Mouse (Mus musculus): Measurements from ENCODE around the gene Calhm4. TPM values are rescaled to one million over a fixed set of nuclear protein-coding genes. Genes with fewer than 3 reads are reported as not detected.
A peak's percentile ranks its signal among the peaks of the same experiment; 100 is the strongest.

Gene Calhm4
- polyA plus RNA-seq, 1 experiment from 2014 or later = not detected

GRCm38 (mm10) chr10:34069606-34070005, 25.5 kb upstream of the Calhm4 start:
- H3K9ac ChIP-seq (ENCODE audit: low read depth, low read length) = no peak overlapping the region
- no peaks in the 10 kb centered on the region for H3K9me3 ChIP-seq (ENCODE audit: control insufficient read depth, low read length)
- no peaks in the 10 kb centered on the region for H3K36me3 ChIP-seq (ENCODE audit: control insufficient read depth, insufficient read depth, low read length)
- no peaks in the 10 kb centered on the region for H3K4me1 ChIP-seq (replicated peaks; ENCODE audit: control insufficient read depth, insufficient read depth, low read length)
- H3K4me2 ChIP-seq (replicated peaks; ENCODE audit: low read depth, low read length) = no peak overlapping the region
- DNase-seq (ENCODE audit: low spot score) (no peak), ATAC-seq (ENCODE audit: low FRiP score) (no peak)
- no peaks in the 10 kb centered on the region for H3K27me3 ChIP-seq (ENCODE audit: control insufficient read depth, insufficient read depth, low read length)
- no peak overlapping the region for H3K27ac ChIP-seq (ENCODE audit: low read depth, low read length)
- no peak overlapping the region for H3K4me3 ChIP-seq (ENCODE audit: low read depth, low read length)
- 65% methylated on average over 1 of the region's 1 CpGs for WGBS

- no peaks in the 10 kb centered on the region for H3K36me3 ChIP-seq (ENCODE audit: control insufficient read depth, insufficient read depth, low read length)
- ATAC-seq (ENCODE audit: low FRiP score) (no peak), DNase-seq (ENCODE audit: low spot score) (no peak)
- WGBS = 46% methylated on average over 3 of the region's 3 CpGs
- no peak overlapping the region for H3K4me2 ChIP-seq (replicated peaks; ENCODE audit: low read depth, low read length)
- H3K27me3 ChIP-seq (ENCODE audit: control insufficient read depth, insufficient read depth, low read length) = no peaks in the 10 kb centered on the region
- H3K27ac ChIP-seq (ENCODE audit: low read depth, low read length) = no peak overlapping the region
- no peak overlapping the region for H3K9ac ChIP-seq (ENCODE audit: low read depth, low read length)
- H3K9me3 ChIP-seq (ENCODE audit: control insufficient read depth, low read length) = no peaks in the 10 kb centered on the region
- no peak overlapping the region for H3K4me3 ChIP-seq (ENCODE audit: low read depth, low read length)
- no peaks in the 10 kb centered on the region for H3K4me1 ChIP-seq (replicated peaks; ENCODE audit: control insufficient read depth, insufficient read depth, low read length)
Observed at GRCm38 (mm10) chr10:34066591-34066990, 22.5 kb upstream of the Calhm4 start.

GRCm38 (mm10) chr10:34053987-34054386, 9.9 kb upstream of the Calhm4 start:
- WGBS = 85% methylated on average over 2 of the region's 2 CpGs

GRCm38 (mm10) chr10:34037401-34037800, 6.7 kb downstream of the Calhm4 start, which contains the start of gene Trappc3l:
Gene Trappc3l, plus strand, starts transcription at chr10:34037597.
- Histone ChIP-seq H3K4me1 (replicated peaks; ENCODE audit: control insufficient read depth, insufficient read depth, low read length) (no peaks in the 10 kb centered on the region), H3K27me3 (ENCODE audit: control insufficient read depth, insufficient read depth, low read length) (no peaks in the 10 kb centered on the region), H3K36me3 (ENCODE audit: control insufficient read depth, insufficient read depth, low read length) (no peaks in the 10 kb centered on the region), H3K9me3 (ENCODE audit: control insufficient read depth, low read length) (no peaks in the 10 kb centered on the region), H3K27ac (ENCODE audit: low read depth, low read length) (no peak within 1 kb of the TSS), H3K4me3 (ENCODE audit: low read depth, low read length) (no peak within 1 kb of the TSS), H3K9ac (ENCODE audit: low read depth, low read length) (no peak within 1 kb of the TSS), H3K4me2 (replicated peaks; ENCODE audit: low read depth, low read length) (no peak within 1 kb of the TSS)
- ATAC-seq (ENCODE audit: low FRiP score) (no peak), DNase-seq (ENCODE audit: low spot score) (no peak)
- WGBS = 81% methylated on average over 3 of the region's 3 CpGs

More at GRCm38 (mm10) chr10:34053987-34054386, 9.9 kb upstream of the Calhm4 start:
- H3K27ac ChIP-seq (ENCODE audit: low read depth, low read length) = no peak overlapping the region
- DNase-seq (ENCODE audit: low spot score) (no peak), ATAC-seq (ENCODE audit: low FRiP score) (no peak)
- H3K9ac ChIP-seq (ENCODE audit: low read depth, low read length) = no peak overlapping the region
- H3K27me3 ChIP-seq (ENCODE audit: control insufficient read depth, insufficient read depth, low read length) = no peaks in the 10 kb centered on the region
- H3K4me2 ChIP-seq (replicated peaks; ENCODE audit: low read depth, low read length) = no peak overlapping the region
- no peaks in the 10 kb centered on the region for H3K4me1 ChIP-seq (replicated peaks; ENCODE audit: control insufficient read depth, insufficient read depth, low read length)
- no peaks in the 10 kb centered on the region for H3K36me3 ChIP-seq (ENCODE audit: control insufficient read depth, insufficient read depth, low read length)
- H3K9me3 ChIP-seq (ENCODE audit: control insufficient read depth, low read length) = no peaks in the 10 kb centered on the region
- H3K4me3 ChIP-seq (ENCODE audit: low read depth, low read length) = no peak overlapping the region

GRCm38 (mm10) chr10:34036587-34036986, 7.5 kb downstream of the Calhm4 start:
- no peak overlapping the region for H3K4me3 ChIP-seq (ENCODE audit: low read depth, low read length)
- no peak overlapping the region for H3K9ac ChIP-seq (ENCODE audit: low read depth, low read length)
- 20% methylated on average over 5 of the region's 5 CpGs for WGBS
- H3K36me3 ChIP-seq (ENCODE audit: control insufficient read depth, insufficient read depth, low read length) = no peaks in the 10 kb centered on the region
- DNase-seq (ENCODE audit: low spot score) (peak; percentile 41), ATAC-seq (ENCODE audit: low FRiP score) (peak; percentile 78)
- H3K27ac ChIP-seq (ENCODE audit: low read depth, low read length) = no peak overlapping the region
- no peaks in the 10 kb centered on the region for H3K4me1 ChIP-seq (replicated peaks; ENCODE audit: control insufficient read depth, insufficient read depth, low read length)
- H3K27me3 ChIP-seq (ENCODE audit: control insufficient read depth, insufficient read depth, low read length) = no peaks in the 10 kb centered on the region
- H3K9me3 ChIP-seq (ENCODE audit: control insufficient read depth, low read length) = no peaks in the 10 kb centered on the region
- H3K4me2 ChIP-seq (replicated peaks; ENCODE audit: low read depth, low read length) = no peak overlapping the region

GRCm38 (mm10) chr10:34033630-34034305, 10.3 kb downstream of the Calhm4 start:
- no peaks in the 10 kb centered on the region for H3K27me3 ChIP-seq (ENCODE audit: control insufficient read depth, insufficient read depth, low read length)
- ATAC-seq (ENCODE audit: low FRiP score) (peak; percentile 82), DNase-seq (ENCODE audit: low spot score) (peak; percentile 86)
- no peak overlapping the region for H3K4me3 ChIP-seq (ENCODE audit: low read depth, low read length)
- peak overlapping the region; percentile 26 for H3K4me2 ChIP-seq (replicated peaks; ENCODE audit: low read depth, low read length)
- H3K27ac ChIP-seq (ENCODE audit: low read depth, low read length) = no peak overlapping the region
- 19% methylated on average over 22 of the region's 22 CpGs for WGBS
- no peaks in the 10 kb centered on the region for H3K9me3 ChIP-seq (ENCODE audit: control insufficient read depth, low read length)
- H3K4me1 ChIP-seq (replicated peaks; ENCODE audit: control insufficient read depth, insufficient read depth, low read length) = no peaks in the 10 kb centered on the region
- H3K9ac ChIP-seq (ENCODE audit: low read depth, low read length) = 0 out of 2 replicates have a peak overlapping the region, but pooled peaks have one; percentile 34
- no peaks in the 10 kb centered on the region for H3K36me3 ChIP-seq (ENCODE audit: control insufficient read depth, insufficient read depth, low read length)

GRCm38 (mm10) chr10:34030322-34030721, 13.8 kb downstream of the Calhm4 start:
- no peaks in the 10 kb centered on the region for H3K4me1 ChIP-seq (replicated peaks; ENCODE audit: control insufficient read depth, insufficient read depth, low read length)
- H3K9ac ChIP-seq (ENCODE audit: low read depth, low read length) = no peak overlapping the region
- no peak overlapping the region for H3K4me3 ChIP-seq (ENCODE audit: low read depth, low read length)
- DNase-seq (ENCODE audit: low spot score) (no peak), ATAC-seq (ENCODE audit: low FRiP score) (no peak)
- 88% methylated on average over 5 of the region's 5 CpGs for WGBS
- H3K27me3 ChIP-seq (ENCODE audit: control insufficient read depth, insufficient read depth, low read length) = no peaks in the 10 kb centered on the region
- H3K36me3 ChIP-seq (ENCODE audit: control insufficient read depth, insufficient read depth, low read length) = no peaks in the 10 kb centered on the region
- no peak overlapping the region for H3K4me2 ChIP-seq (replicated peaks; ENCODE audit: low read depth, low read length)
- H3K27ac ChIP-seq (ENCODE audit: low read depth, low read length) = no peak overlapping the region
- H3K9me3 ChIP-seq (ENCODE audit: control insufficient read depth, low read length) = no peaks in the 10 kb centered on the region

GRCm38 (mm10) chr10:34019302-34020075, 24.6 kb downstream of the Calhm4 start, which contains the start of gene Rwdd1:
Gene Rwdd1, minus strand, starts transcription at chr10:34019624.
- peak; percentile 100 for ATAC-seq (ENCODE audit: low FRiP score)
- H3K4me1 ChIP-seq (replicated peaks; ENCODE audit: control insufficient read depth, insufficient read depth, low read length) = no peaks in the 10 kb centered on the region
- under 1% methylated on average over 82 of the region's 82 CpGs for WGBS

More at GRCm38 (mm10) chr10:34019302-34020075, 24.6 kb downstream of the Calhm4 start, which contains the start of gene Rwdd1:
- H3K36me3 ChIP-seq (ENCODE audit: control insufficient read depth, insufficient read depth, low read length) = no peaks in the 10 kb centered on the region
- peak within 1 kb of the TSS; percentile 91 for H3K27ac ChIP-seq (ENCODE audit: low read depth, low read length)
- H3K9ac ChIP-seq (ENCODE audit: low read depth, low read length) = peak within 1 kb of the TSS; percentile 91
- H3K4me2 ChIP-seq (replicated peaks; ENCODE audit: low read depth, low read length) = peak within 1 kb of the TSS; percentile 61
- peak within 1 kb of the TSS; percentile 89 for H3K4me3 ChIP-seq (ENCODE audit: low read depth, low read length)
- no peaks in the 10 kb centered on the region for H3K9me3 ChIP-seq (ENCODE audit: control insufficient read depth, low read length)
- H3K27me3 ChIP-seq (ENCODE audit: control insufficient read depth, insufficient read depth, low read length) = no peaks in the 10 kb centered on the region
- DNase-seq (ENCODE audit: low spot score) = peak; percentile 95

Data from hindbrain, embryonic 11.5 days (tissue).